Mouse (Mus musculus) intestine, postnatal 0 days (tissue): ENCODE data around the gene Pds5a. TPM values are rescaled to one million over a fixed set of nuclear protein-coding genes. Genes with fewer than 3 reads are reported as not detected.
"Not testable (repeated sequence)": the region's sequence is repeated elsewhere in the genome, so short reads cannot be mapped to it uniquely, and the experiment has no call there.

Source experiments
- ATAC-seq: fragments of 200-750 bp; cut with Nextera tagmentation; 2 replicates; pipeline ENCODE4 v1.8.0; 2017; ENCODE audit warnings: mild to moderate bottlenecking, moderate TSS enrichment, moderate library complexity
- H3K27ac ChIP-seq: fragments of 300-500 bp; sonication (generic); 2 replicates; pipeline ENCODE4 v1.5.1; 2014; ENCODE audit warnings: mild to moderate bottlenecking, low read depth, low read length, moderate library complexity
- H3K27me3 ChIP-seq: fragments of 300-500 bp; sonication (generic); replicated peaks from 2 replicates; pipeline ENCODE4 v1.6.1; 2014; ENCODE audit warnings: low read length, mixed read lengths; ENCODE audit not compliant: control insufficient read depth, insufficient read depth
- H3K36me3 ChIP-seq: fragments of 300-500 bp; sonication (generic); 2 replicates; pipeline ENCODE4 v1.6.1; 2014; ENCODE audit warnings: mild to moderate bottlenecking, moderate library complexity; ENCODE audit not compliant: control insufficient read depth, insufficient read depth
- H3K4me1 ChIP-seq: fragments of 300-500 bp; sonication (generic); replicated peaks from 2 replicates; pipeline ENCODE4 v1.6.1; 2014; ENCODE audit warnings: antibody characterized with exemption, low read length, mixed read lengths; ENCODE audit not compliant: control insufficient read depth, insufficient read depth
- H3K4me2 ChIP-seq: fragments of 300-500 bp; sonication (generic); replicated peaks from 2 replicates; pipeline ENCODE4 v1.6.1; 2014; ENCODE audit warnings: low read depth, mild to moderate bottlenecking, moderate library complexity
- H3K4me3 ChIP-seq: fragments of 300-500 bp; sonication (generic); 2 replicates; pipeline ENCODE4 v1.5.1; 2014; ENCODE audit warnings: low read depth, low read length
- H3K9ac ChIP-seq: fragments of 300-500 bp; sonication (generic); 2 replicates; pipeline ENCODE4 v1.6.1; 2014; ENCODE audit warnings: mild to moderate bottlenecking, low read depth, low read length
- H3K9me3 ChIP-seq: fragments of 300-500 bp; sonication (generic); 2 replicates; pipeline ENCODE4 v1.6.1; 2016; ENCODE audit warnings: mixed run types; ENCODE audit not compliant: control insufficient read depth
- CTCF ChIP-seq: sonication (generic); IDR thresholded peaks from 2 replicates; pipeline ENCODE4 v1.5.1; 2016; ENCODE audit warnings: low read depth, mild to moderate bottlenecking, control low read depth, antibody characterized with exemption, moderate library complexity
- WGBS: fragments of 180-500 bp; shearing (Covaris S2); extraction: QIAGEN DNeasy Blood & Tissue Kit; methylation state at CpG from one replicate; pipeline ENCODE4 v1.1.7; 2014; 5-methylcytosine and 5-hydroxymethylcytosine counted together
- polyA plus RNA-seq: library from polyadenylated mRNA; unstranded; fragments of >200 nt; fragmentation: Nextera tagmentation; extraction: Ambion mirVana; gene quantifications from 2 replicates; pipeline ENCODE4 v1.2.1, GENCODE M21; 2015

The Pds5a gene
- polyA plus RNA-seq, 1 experiment from 2014 or later, result 21.1 TPM

DNA sequence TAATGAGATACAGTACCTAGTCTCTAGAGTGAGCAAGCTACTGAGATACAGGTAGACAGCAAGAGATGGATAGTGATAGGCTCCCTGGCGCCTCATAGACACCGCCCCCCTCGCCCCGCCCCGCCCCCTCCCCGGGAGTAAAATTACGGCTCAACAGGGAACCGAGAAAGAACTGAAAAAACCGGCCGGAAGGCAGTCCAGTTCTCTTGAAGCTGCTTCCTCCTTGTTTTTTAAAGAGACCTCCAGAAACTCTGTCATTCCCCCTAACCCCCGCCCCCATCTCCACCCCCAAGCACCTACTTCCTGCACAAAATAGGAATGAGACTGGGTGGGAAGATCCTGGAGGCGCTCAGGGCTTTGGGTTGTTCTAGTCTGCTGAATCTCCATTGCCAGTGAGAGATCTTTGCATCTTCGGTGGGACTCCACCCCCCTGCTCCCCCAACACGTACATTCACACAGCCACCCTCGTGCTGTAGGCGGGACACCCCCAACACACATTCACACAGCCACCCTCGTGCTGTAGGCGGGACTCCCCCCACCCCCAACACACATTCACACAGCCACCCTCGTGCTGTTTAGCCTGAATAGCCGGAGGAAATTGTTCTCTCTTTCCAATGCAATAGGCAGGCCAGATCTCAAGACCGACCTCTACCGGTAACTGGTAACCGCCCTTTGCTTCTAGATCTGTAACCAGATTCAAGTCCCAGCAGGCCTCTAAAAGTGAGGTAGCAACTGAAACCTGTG is 26.4 kb upstream of the Pds5a start:
- WGBS, result under 1% methylated on average over 23 of the region's 23 CpGs
- H3K36me3 ChIP-seq, result no peaks in the 10 kb centered on the region
- peak; percentile 77 for ATAC-seq

DNA sequence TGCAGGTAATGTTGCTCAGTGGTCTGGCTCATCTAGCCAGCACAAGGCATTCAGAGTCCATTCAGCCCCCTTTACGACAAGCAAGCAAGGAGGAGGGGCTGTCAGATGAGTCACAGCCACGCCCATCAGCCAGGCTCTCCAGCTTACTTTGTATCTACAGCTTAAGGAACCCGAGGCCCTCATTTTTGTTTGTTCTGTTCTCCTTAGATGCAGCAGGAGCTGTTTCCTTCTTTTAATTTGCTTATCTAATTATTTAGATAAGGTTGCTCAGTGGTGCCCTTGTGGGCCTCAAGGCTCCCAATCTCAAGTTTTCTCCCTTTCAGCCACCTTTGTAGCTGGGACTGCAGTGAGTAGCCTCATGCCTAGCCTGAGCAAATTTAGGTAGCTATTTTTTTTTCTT is 20.3 kb upstream of the Pds5a start:
- H3K9me3 ChIP-seq, result no peaks in the 10 kb centered on the region
- 12% methylated on average over 3 of the region's 3 CpGs for WGBS
- H3K27ac ChIP-seq, result no peak overlapping the region
- H3K4me1 ChIP-seq, result no peaks in the 10 kb centered on the region
- no peak overlapping the region for H3K4me3 ChIP-seq
- no peak for TF ChIP-seq CTCF
- H3K36me3 ChIP-seq, result no peaks in the 10 kb centered on the region
- H3K9ac ChIP-seq, result no peak overlapping the region
- no peaks in the 10 kb centered on the region for H3K27me3 ChIP-seq
- H3K4me2 ChIP-seq, result no peak overlapping the region
- ATAC-seq, result no peak

More for the DNA sequence above, 26.4 kb upstream of the Pds5a start:
- Histone ChIP-seq H3K9me3 (no peaks in the 10 kb centered on the region), H3K4me3 (peak overlapping the region; percentile 37), H3K27me3 (no peaks in the 10 kb centered on the region), H3K4me1 (no peaks in the 10 kb centered on the region), H3K9ac (peak overlapping the region; percentile 49; the same call in 1 of the 2 replicates), H3K4me2 (peak overlapping the region; percentile 75), H3K27ac (peak overlapping the region; percentile 86)
- TF ChIP-seq CTCF, result peak; percentile 80

DNA sequence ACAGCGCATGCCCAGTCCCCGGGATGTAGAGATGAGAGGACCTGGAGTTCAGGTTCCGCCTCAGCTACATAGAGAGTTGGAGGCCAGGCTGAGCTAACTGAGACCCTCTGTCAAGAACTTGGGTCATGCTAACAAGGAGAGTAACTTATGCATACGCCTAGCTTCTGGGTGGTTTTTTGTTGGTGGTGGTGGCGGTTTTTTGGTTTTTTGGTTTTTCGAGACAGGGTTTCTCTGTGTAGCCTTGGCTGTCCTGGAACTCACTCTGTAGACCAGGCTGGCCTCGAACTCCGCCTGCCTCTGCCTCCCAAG is 19.8 kb upstream of the Pds5a start:
- not testable (repeated sequence) for H3K27ac ChIP-seq, H3K4me1 ChIP-seq, H3K4me2 ChIP-seq, H3K4me3 ChIP-seq, H3K36me3 ChIP-seq, H3K9me3 ChIP-seq, H3K27me3 ChIP-seq, H3K9ac ChIP-seq, ATAC-seq
- 92% methylated on average over 8 of the region's 8 CpGs for WGBS

DNA sequence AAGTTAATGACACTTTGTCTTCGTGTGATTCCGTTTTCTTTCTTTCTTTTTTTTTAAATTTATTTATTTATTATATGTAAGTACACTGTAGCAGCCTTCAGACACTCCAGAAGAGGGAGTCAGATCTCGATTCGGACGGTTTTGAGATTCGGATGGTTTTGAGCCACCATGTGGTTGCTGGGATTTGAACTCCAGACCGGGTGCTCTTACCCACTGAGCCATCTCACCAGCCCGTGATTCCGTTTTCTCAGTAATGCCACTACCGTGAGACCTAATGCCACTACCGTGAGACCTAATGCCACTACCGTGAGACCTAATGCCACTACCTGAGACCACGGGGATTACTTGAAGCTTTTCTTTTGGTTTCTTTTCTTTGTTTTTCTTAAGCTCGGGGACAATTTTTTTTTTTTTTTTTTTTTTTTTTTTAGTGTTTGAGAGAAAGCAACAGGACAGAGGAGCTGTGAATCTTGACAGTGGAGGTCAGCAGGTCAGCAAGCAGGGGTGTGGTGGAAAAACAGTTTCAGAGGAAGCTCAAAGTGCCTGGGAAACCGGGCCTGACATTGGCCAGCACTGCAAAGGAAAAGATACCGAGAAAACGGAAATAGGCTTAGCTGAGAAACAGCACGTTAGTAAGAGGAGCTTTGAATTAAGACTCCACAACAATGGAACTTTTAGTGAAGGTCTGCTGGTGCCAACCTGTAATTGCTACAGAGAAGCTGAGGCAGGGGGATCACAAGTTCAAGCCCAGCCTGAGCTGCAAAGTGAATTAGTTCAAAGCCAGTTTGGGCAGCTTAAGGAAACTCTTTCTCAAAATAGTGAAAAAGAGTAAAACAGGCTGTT is 19.2 kb upstream of the Pds5a start:
- WGBS, result 83% methylated on average over 18 of the region's 18 CpGs
- H3K4me2 ChIP-seq, result no peak overlapping the region
- H3K36me3 ChIP-seq, result no peaks in the 10 kb centered on the region
- H3K4me3 ChIP-seq, result no peak overlapping the region
- H3K4me1 ChIP-seq, result no peaks in the 10 kb centered on the region
- no peaks in the 10 kb centered on the region for H3K9me3 ChIP-seq
- ATAC-seq, result no peak
- H3K9ac ChIP-seq, result no peak overlapping the region
- TF ChIP-seq CTCF, result no peak
- H3K27ac ChIP-seq, result no peak overlapping the region
- no peaks in the 10 kb centered on the region for H3K27me3 ChIP-seq

DNA sequence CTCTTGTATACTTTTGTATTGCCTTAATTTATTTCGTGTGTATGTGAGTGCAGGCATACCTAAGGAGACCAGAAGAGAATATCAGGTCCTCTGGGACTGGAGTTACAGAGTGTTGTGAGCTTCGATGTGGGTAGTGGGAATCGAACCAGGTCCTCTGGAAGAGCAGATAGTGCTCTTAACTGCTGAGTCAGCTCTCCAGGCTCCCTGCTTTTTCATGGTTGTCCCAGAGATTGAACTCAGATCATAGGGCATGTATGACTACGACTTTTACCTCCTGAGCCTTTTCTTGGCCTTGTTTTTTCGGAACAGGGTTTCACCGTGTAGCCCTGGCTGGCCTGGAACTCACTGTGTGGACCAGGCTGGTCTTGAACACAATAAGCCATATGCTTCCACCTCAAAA is 17.0 kb upstream of the Pds5a start:
- Histone ChIP-seq H3K4me3 (no peak overlapping the region), H3K27me3 (no peaks in the 10 kb centered on the region), H3K4me1 (no peaks in the 10 kb centered on the region), H3K36me3 (no peaks in the 10 kb centered on the region), H3K4me2 (no peak overlapping the region), H3K9me3 (no peaks in the 10 kb centered on the region), H3K27ac (no peak overlapping the region), H3K9ac (no peak overlapping the region)
- no peak for ATAC-seq
- 85% methylated on average over 6 of the region's 6 CpGs for WGBS
- no peak for TF ChIP-seq CTCF

DNA sequence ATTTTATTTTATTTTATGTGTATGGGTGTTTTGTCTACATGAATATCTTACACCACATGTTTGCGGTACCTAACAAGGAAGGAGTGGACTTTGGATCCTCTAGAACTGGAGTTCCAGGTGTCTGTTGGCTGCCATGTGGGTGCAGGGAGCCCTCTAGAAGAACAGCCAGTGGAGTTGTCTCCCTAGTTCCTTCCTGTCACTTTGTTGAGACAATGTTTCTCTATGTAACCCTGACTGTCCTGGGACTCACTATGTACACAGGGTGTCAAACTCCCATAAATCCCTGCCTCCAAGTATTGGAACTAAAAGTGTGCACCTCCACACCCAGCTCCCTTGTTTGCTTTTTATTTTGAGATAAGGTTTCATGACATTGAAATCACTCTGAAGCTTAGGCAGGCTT is 13.4 kb upstream of the Pds5a start:
- Histone ChIP-seq H3K9ac (no peak overlapping the region), H3K4me2 (no peak overlapping the region), H3K4me3 (no peak overlapping the region), H3K36me3 (no peaks in the 10 kb centered on the region), H3K9me3 (no peaks in the 10 kb centered on the region), H3K27ac (no peak overlapping the region), H3K27me3 (no peaks in the 10 kb centered on the region), H3K4me1 (no peaks in the 10 kb centered on the region)
- peak; percentile 78 for ATAC-seq
- TF ChIP-seq CTCF, result no peak
- WGBS, result 40% methylated on average over 1 of the region's 1 CpGs
